Mouse (Mus musculus) urinary bladder, adult 2 months (tissue): ENCODE measurements at regions not wholly inside any gene's neighbourhood (a gene's known extent, or its start where the extent isn't known, plus 50 kb on each side); places are given as distances from the start of the nearest gene placed in this dataset.

Source experiments
- DNase-seq: peaks from one replicate; pipeline ENCODE4 v3.0.0; 2022; ENCODE audit warnings: low spot score

- DNase-seq = no peak
These were observed 93.0 kb upstream of the Npas2 start for GRCm38 (mm10) chr1:39100492-39100891.

- no peak for DNase-seq
These were observed 91.2 kb upstream of the Npas2 start for GRCm38 (mm10) chr1:39102126-39102905.

GRCm38 (mm10) chr1:39102989-39103910 is 90.3 kb upstream of the Npas2 start:
- no peak for DNase-seq

- DNase-seq = peak; percentile 27
These were observed 87.8 kb upstream of the Npas2 start for GRCm38 (mm10) chr1:39105546-39106371.

GRCm38 (mm10) chr1:39106372-39106643 is 87.2 kb upstream of the Npas2 start:
- no peak for DNase-seq

GRCm38 (mm10) chr1:39106650-39107049 is 86.9 kb upstream of the Npas2 start:
- DNase-seq = no peak

- DNase-seq = no peak
These were observed 77.2 kb upstream of the Npas2 start for GRCm38 (mm10) chr1:39116319-39116718.

- no peak for DNase-seq
These were observed 71.1 kb upstream of the Npas2 start for GRCm38 (mm10) chr1:39122316-39123015.

GRCm38 (mm10) chr1:39123081-39123812 is 70.3 kb upstream of the Npas2 start:
- no peak for DNase-seq

- DNase-seq = no peak
These were observed 69.8 kb upstream of the Npas2 start for GRCm38 (mm10) chr1:39123813-39124146.

GRCm38 (mm10) chr1:39134521-39134920 is 59.0 kb upstream of the Npas2 start:
- DNase-seq = no peak

- DNase-seq = no peak
These were observed 50.5 kb upstream of the Npas2 start for GRCm38 (mm10) chr1:39143054-39143453.

GRCm38 (mm10) chr1:39143626-39144025 is 49.9 kb upstream of the Npas2 start:
- no peak for DNase-seq
